Mouse (Mus musculus) gastrocnemius, postnatal 36 days (tissue): ENCODE measurements at regions not wholly inside any gene's neighbourhood (a gene's known extent, or its start where the extent isn't known, plus 50 kb on each side); places are given as distances from the start of the nearest gene placed in this dataset.

Source experiments
- DNase-seq, 2 experiments: peaks; one replicate each; pipeline ENCODE4 v3.0.0; 2022
- intact Hi-C: fragments of 180-260 bp; cut with DNase I; formaldehyde crosslinking; loops from one replicate; pipeline ENCODE4 v1.15.1; 2025

DNA sequence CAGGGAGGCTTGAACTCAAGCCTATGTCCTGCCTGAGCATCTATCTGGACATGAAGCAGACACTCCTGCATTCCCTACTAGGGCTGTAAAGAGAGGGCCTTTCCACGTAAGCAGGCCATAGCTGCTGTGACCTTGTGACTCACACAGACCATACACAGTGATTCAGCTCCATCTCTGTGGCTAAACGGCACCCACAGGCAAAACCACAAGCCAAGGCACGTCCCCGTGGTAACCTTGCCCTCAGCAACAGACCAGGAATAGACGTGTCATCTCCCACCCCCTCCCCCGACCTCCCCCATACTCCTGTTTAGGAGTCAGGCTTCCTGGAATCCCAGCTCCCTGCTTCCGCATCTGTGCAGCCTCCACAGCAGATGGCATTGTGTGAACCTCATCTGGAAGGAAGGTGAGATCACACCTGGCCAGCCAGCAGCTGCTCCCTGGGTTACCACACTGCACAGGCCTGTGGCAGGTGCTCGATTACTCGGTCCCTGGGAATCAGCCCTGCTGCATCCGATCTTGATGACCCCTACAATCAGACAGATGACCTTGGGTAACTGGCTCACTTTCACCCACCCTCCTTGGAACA, 79.2 kb upstream of the Hand1 start:
- intact Hi-C loops = no loop called here
- no peak for DNase-seq

DNA sequence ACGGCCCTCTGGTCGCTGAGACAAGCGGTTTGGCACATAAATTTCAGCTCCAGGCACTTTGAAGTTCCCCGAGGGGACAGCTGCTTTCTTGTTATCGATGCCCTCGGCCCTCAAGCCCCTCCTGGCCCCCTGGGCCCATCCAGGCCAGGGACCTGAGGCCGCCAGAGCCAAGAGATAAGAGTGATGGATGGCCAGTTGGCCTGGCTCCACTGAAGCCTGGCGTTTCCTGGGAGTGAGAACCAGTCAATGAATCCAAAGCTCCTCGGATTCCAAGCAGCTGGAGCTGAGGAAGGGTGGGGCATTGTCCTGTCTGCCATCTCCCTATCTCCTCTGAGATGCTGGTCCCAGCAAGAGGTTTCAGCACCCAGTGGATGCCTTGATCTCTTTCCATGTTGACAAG, 71.6 kb upstream of the Hand1 start:
- intact Hi-C loops = no loop called here
- DNase-seq = no peak

DNA sequence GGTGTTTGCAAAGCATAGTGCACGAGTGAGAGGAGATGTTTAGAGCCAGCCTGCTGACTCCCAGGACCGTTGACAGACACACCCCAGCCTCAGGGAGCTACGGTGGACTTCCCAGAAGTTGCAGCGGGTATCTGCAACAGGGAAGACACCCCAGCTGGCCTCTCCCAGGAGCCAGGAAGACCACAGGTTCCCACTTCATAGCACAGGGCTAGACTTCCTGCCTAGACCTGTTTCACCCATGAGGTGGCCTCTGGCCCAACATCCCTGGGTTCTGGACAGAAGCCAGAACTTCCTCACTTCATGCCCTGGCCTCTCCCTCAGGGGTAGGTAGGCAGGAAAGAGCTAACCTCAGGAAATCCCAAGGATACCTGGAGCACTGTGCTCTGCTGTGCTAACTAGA, 66.7 kb upstream of the Hand1 start:
- no peak for DNase-seq
- intact Hi-C loops = no loop called here

DNA sequence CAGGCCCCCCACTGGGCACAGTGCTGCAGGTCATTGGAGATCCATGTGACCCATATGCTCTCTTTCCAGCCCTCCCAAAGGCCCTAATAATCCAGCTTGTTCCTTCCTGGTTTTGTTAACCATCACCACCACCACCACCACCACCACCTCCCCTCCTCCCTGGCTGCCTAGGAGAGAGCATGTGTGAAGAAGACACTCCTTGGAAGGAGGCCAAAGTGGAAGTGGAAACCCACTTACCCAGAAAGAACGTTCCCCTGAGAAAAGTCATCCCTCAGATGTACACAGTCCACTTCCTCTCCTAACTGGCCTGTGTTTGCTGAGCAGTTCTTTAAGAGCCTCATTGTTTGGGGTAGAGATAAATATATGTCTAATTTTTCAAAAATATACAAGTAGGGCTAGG, 62.9 kb upstream of the Hand1 start:
- no peak for DNase-seq
- intact Hi-C loops = no loop called here

DNA sequence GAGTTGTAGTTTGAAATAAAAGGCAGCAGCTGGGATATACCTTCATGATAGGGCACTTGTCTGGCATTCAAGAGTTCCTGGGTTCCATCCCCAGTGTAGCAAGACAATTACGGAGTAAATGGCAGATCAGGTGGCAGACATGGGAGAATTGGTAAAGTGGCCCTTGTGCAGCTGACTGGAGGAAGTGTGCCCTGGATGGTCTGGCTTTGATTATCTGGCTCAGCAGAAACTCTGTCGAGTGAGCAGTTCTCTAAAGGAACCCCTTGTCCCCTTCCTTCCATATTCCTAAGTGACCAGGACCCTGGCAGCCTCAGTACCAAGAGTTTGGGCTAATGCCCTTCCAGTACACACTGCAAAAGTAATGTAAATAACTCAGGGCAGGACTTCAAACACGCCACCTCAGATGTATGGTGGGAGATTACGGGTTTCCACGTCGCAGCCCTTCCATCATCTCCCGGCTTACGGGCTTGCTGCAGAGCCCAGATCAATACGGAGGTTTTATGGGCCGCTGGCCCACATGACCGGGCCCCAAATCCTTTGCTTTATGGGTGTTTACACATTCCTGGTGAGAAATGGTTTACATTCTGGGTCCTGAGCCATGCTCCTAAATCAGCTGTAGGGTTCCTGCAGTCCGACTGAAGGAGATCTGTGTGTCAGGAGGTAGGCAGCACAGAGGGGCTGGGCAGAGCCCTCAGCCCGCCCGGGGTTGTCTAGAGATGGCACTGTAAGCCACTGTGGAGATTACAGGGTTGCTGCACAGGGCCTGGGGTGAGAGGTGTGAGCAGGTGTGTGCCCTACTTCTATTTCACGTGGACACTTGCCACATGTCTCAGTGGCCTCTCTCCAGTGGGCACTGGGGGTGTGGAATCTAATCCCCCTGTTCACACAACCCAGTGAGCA, 50.4 kb upstream of the Hand1 start:
- intact Hi-C loops = no loop called here
- no peak for DNase-seq
